Mouse (Mus musculus) 416B (cell line): ENCODE measurements around the gene 4930595D18Rik.
A peak's percentile ranks its signal among the peaks of the same experiment; 100 is the strongest.

Experiments
- DNase-seq: peaks from one replicate; pipeline ENCODE4 v3.0.0; 2011; ENCODE audit warnings: low read depth

The 4930595D18Rik gene

DNA sequence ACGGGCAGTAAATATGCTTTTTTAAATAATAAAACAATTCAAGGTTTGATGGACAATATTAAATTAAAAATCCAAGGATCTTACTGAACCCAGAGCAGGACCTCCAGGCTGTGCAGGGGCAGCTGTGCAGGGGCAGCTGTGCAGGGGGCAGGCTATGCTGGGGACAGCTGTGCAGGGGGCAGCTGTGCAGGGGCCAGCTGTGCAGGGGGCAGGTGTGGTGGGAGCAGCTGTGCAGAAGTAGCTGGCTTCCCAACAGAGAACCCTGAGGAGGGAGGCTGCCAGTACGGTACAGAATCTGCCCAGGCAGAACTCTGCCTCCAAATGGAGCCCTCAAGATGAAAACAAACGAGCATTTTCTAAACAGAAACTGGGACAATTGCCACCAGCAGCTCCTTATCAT, 48.3 kb downstream of the 4930595D18Rik start:
- DNase-seq, result no peak

DNA sequence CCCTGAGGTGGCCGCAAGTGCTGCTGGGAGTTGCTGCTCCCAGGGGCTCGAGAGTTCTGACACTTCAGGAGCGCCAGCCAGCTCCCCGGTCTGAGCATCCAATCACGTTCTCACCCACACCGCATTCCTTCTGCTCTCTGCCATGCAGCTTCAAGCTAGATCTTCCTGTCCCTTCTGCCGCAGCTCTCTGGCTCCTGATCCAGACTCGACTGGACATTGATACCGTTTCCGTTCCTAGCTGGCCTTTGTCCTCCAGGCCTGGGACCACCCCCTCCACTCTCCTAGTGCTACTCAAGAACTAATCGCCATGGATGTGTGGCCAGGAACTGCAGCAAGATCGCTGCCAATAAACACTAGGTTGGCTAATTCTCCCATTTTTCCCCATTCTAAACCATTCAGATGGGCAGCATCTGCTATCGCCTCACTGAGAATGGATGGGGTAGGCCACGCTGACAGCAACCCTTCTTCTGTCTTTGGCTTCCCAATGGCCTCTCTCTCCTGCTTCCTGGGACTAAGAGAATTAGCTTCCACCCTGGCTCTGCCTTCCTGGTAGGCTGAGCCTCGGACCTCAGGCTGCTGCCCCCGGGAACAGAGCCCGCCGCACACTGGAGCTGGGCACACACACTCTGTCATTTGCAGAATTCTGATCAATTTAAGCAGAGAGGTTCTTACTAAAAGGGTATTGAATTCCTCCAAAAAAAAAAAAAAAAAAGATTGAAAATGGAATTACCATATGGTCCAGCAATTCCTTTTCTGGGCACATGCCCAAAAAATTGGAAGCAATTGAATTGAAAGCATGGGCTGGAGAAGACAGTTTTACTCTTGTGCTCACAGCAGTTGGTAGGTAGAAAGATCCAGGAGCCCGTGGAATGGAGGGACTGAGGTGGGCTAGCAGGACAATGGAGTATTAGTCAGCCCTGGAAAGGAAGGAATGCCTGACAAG, 49.2 kb downstream of the 4930595D18Rik start:
- no peak for DNase-seq

DNA sequence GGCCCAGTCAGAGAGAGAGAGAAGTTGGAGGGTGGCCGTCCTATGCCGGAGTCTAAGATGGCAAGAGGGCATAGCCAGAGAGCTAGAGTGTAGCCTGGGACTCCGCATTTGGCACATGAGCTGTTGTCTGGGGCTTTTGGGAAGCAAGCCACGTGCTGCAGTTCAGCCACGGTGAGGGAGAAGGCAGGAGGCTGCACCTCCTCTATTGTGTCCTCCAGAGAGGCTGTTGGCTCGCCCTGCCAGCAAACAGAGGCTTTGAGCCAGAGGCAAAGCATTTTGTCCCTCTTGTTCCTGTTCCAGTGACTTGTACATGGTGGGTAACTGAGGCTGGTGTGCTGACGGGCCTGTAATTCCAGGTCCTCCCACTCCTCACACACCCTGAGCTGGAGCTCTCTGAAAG, 50.1 kb downstream of the 4930595D18Rik start:
- no peak for DNase-seq

DNA sequence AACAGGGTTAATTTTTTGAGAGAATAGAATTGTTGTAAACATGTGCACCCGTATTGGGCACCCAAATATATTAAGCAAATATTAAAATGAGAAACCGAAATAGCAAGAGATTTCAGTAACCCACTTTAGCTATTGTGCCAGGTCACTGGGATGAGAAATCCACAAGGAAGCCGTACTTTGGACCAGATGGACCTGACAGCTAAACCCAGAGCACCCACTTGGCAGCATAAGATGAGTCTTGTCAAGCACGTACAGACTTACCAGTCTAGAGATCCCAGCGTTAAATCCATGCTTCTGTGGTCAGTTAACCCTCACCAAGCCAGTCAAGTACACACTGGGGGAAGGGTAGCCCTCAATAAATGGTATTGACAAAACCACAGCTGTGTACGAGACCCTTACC, 58.6 kb downstream of the 4930595D18Rik start:
- no peak for DNase-seq

DNA sequence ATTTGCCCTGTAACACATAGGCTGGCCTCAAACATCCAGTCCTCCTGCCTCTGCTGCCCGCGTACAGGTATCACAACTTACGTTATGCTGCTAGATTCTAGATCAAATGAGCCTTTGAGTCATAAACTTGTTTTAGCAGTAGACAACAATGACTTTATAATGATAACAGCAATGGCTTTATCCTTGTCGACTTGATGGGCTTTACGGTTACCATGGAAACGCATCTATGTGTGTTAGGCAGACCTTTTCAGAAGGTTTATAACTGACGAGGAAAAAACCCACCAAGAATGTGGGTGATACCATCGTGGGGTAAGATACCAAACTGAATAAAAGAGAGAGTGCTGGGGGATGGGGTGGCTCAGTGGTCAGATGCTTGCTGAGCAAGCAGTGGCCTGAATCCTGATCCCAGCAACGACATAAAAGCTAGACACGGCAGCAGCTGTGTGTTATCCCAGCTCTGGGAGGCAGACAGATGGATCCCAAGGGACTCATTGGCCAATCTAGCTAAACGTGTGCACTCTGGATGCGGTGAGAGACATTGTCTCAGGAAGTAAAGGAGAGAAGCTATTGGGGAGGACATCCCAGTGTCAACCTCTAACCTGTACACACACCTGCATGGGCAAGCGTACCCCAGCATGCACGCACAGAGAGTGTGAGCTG, 59.6 kb downstream of the 4930595D18Rik start:
- DNase-seq, result no peak

DNA sequence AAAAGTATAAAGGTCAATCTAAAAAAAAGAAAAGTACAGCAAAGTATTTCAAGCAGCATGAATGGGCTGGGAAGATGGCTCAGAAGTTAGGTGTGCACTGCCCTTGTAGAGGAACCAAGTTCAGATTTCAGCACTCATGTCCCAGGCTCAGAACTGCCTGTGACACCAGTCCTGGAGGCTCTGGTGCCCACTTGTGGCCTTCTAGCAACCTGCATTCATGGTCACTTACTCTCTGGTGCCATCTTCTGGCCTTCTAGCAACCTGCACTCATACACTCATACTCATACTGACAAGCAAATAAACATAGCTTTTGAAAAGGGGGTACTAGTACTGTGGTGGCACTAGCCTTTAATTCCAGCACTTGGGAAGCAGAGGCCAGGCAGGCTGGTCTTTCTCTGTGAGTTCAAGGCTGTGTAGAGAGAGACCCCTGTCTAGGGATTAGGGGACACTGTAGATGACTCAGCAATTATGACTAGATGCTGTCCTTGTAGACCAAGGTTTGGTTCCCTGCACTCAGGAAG, 61.9 kb downstream of the 4930595D18Rik start:
- DNase-seq, result peak; percentile 77

DNA sequence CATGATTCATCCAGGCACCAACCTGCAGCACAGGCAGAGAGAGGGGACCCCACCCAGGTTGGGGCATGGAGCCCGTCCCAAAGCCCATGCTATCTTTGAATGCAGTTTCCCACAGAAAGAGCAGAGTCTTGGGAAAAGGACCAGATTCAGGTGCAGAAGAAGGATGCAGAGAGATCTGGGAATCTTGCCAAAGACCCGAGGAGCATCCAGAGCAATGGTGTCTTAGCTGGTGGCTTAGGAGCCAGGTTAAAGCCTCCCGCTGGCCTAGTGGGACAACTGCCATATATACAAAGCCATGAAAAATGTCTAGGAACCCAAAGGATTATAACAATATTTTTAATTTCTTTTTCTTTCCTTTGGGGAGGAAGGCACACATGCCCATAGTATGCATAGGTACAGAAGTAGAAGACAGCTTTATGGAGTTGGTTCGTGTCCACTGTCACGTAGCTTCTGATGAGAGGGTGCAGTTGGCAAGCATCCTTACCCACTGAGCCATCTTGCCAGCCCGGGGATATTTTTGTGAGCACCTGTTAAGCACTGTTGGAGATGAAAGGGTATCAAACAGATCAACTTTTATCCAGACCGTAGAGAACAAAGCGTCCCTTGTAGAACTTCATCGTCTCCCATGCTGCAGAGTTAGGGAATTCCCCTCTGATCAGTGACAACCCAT, 63.2 kb downstream of the 4930595D18Rik start:
- DNase-seq, result no peak

DNA sequence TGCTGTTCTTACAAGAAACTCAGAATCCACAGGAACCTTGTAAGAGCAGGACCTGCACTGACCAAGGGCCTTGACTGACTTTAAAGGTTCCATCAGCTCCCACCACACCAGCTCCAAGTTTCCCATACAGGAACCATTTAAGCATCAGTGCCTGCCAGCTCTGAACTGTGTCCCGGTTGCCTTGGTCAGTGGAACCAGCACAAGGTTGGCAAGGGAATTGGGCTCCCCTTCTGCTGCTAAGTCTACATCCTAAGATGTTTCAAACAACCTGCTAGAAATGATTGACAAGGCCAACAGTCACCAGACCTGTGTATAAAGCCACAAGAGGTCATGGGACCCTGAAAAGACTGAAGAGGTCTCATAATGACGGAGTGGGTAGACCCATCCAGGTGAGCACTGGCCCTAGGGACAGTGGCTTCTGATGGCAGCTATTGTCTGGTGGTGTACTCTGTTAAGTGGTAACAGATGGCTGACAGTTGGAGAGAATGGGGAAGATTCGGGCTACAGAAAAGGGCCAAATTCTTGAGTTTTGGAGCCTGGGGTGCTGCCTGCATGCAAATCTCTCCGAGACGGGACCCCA, 64.7 kb downstream of the 4930595D18Rik start:
- no peak for DNase-seq

DNA sequence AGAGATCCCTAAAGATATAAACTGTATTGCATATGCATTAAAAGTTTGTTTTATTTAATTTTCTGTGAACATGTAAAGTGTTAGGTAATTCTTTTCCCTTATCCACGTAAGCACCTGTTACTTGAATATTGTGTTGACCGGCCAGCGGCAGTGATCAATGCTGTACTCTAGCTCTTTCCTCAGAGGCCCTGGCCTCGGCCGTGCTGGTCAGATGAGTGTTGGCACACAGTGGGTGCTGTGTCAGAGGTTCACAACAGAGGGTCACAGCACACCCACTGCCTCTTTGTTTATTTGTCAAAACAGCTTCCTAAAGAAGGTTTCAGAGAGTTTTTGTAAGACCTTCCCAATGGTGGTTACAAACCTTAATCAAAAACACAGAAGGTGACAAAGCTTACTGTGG, 69.7 kb downstream of the 4930595D18Rik start:
- no peak for DNase-seq

DNA sequence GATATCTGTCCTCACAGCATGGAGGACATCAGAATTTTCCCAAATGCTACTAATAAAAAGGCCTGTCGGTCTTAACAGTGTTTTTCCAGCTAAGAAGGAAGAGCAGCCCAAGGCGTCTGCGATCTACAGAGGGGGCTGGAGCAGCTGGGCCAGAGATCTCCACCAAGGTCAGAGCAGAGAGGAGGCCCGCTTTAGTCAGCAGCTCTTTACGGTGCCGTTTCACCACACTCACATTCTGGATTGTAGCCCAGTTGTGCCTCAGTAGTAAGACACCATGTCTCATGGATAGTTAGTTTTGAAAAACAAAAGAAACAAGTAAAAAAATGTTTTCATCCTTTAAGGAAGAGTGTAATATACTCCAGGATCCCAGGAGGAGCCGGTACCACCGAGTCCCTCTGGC, 73.1 kb downstream of the 4930595D18Rik start:
- DNase-seq, result no peak
